Mouse (Mus musculus) adrenal gland, adult 18-20 months (tissue): ENCODE data around the gene Cux2. TPM values are rescaled to one million over a fixed set of nuclear protein-coding genes. Genes with fewer than 3 reads are reported as not detected.

ENCODE experiments used
- DNase-seq, 2 experiments: peaks; one replicate each; pipeline ENCODE4 v3.0.0; 2021 to 2022; ENCODE audit warnings: low spot score in 2 of 2
- long read RNA-seq, 2 experiments: library from polyadenylated mRNA; stranded (forward); transcript quantifications; one replicate each; pipeline ENCODE4 v2.0.0; 2021
- total RNA-seq, 2 experiments: library from RNA; stranded (reverse); gene quantifications; 1 replicate in 1 of 2; 2 replicates in 1 of 2; pipeline ENCODE4 v1.2.3; 2021

Gene Cux2
- 10 to 100 TPM; 11.4 to 15.0 TPM for total RNA-seq
- long read RNA-seq, experiment 1, partial matches to known transcripts = 1 of 4 reads
- long read RNA-seq, experiment 1, other reads (novel, unspliced or antisense) = 3 of 4 reads
- long read RNA-seq, experiment 2, partial matches to known transcripts = 0 of 1 reads
- long read RNA-seq, experiment 2, other reads (novel, unspliced or antisense) = 1 of 1 reads

- DNase-seq = peak; percentile 73 to 84
Measured at GRCm38 (mm10) chr5:122050017-122050831, at the start of gene Cux2. Cux2 (minus strand) TSS chr5:122050102.

GRCm38 (mm10) chr5:122094439-122094838 lies 44.5 kb upstream of the Cux2 start:
- DNase-seq = no peak

GRCm38 (mm10) chr5:122093734-122094133 lies 43.8 kb upstream of the Cux2 start:
- DNase-seq = no peak

GRCm38 (mm10) chr5:122092794-122093193 lies 42.9 kb upstream of the Cux2 start:
- DNase-seq = no peak

GRCm38 (mm10) chr5:122091070-122091469 lies 41.2 kb upstream of the Cux2 start:
- peak; percentile 39 to 62 for DNase-seq

- no peak for DNase-seq
Measured at GRCm38 (mm10) chr5:122089664-122090063, 39.8 kb upstream of the Cux2 start.

- peak; percentile 85 to 93 for DNase-seq
Measured at GRCm38 (mm10) chr5:122088917-122089316, 39.0 kb upstream of the Cux2 start.

GRCm38 (mm10) chr5:122086121-122086520 lies 36.2 kb upstream of the Cux2 start:
- DNase-seq = no peak

GRCm38 (mm10) chr5:122085291-122085690 lies 35.4 kb upstream of the Cux2 start:
- no peak for DNase-seq

GRCm38 (mm10) chr5:122084470-122084869 lies 34.6 kb upstream of the Cux2 start:
- DNase-seq = no peak

- DNase-seq = no peak
Measured at GRCm38 (mm10) chr5:122083282-122083681, 33.4 kb upstream of the Cux2 start.

- DNase-seq = no peak
Measured at GRCm38 (mm10) chr5:122081471-122081870, 31.6 kb upstream of the Cux2 start.

- DNase-seq = no peak
Measured at GRCm38 (mm10) chr5:122080930-122081329, 31.0 kb upstream of the Cux2 start.

- DNase-seq = no peak
Measured at GRCm38 (mm10) chr5:122079796-122080195, 29.9 kb upstream of the Cux2 start.

GRCm38 (mm10) chr5:122077244-122077643 lies 27.3 kb upstream of the Cux2 start:
- no peak for DNase-seq

- no peak for DNase-seq
Measured at GRCm38 (mm10) chr5:122075736-122076135, 25.8 kb upstream of the Cux2 start.

GRCm38 (mm10) chr5:122071997-122072396 lies 22.1 kb upstream of the Cux2 start:
- no peak for DNase-seq

- no peak for DNase-seq
Measured at GRCm38 (mm10) chr5:122070963-122071800, 21.3 kb upstream of the Cux2 start.

GRCm38 (mm10) chr5:122068563-122068962 lies 18.7 kb upstream of the Cux2 start:
- DNase-seq = no peak

GRCm38 (mm10) chr5:122063204-122063933 lies 13.5 kb upstream of the Cux2 start:
- no peak for DNase-seq

- no peak for DNase-seq
Measured at GRCm38 (mm10) chr5:122062479-122062878, 12.6 kb upstream of the Cux2 start.
